Mouse (Mus musculus) forebrain, embryonic 11.5 days (tissue): ENCODE results near the gene Pcgf2. TPM values are rescaled to one million over a fixed set of nuclear protein-coding genes. Genes with fewer than 3 reads are reported as not detected.
A peak's percentile ranks its signal among the peaks of the same experiment; 100 is the strongest.

Experiments
- ATAC-seq: fragments of 200-750 bp; cut with Nextera tagmentation; replicated peaks from 2 replicates; pipeline ENCODE4 v1.8.0; 2017; ENCODE audit warnings: moderate TSS enrichment; ENCODE audit not compliant: low FRiP score
- DNase-seq: peaks from one replicate; pipeline ENCODE4 v3.0.0-alpha.2; 2017; ENCODE audit warnings: low spot score
- H3K27ac ChIP-seq: fragments of 300-500 bp; sonication (generic); 2 replicates; pipeline ENCODE4 v1.5.1; 2014; ENCODE audit warnings: low read depth, low read length
- H3K27me3 ChIP-seq: fragments of 300-500 bp; sonication (generic); 2 replicates; pipeline ENCODE4 v1.6.1; 2014; ENCODE audit warnings: mild to moderate bottlenecking, low read length, mixed read lengths; ENCODE audit not compliant: control insufficient read depth, insufficient read depth
- H3K36me3 ChIP-seq: fragments of 300-500 bp; sonication (generic); 2 replicates; pipeline ENCODE4 v1.6.1; 2014; ENCODE audit warnings: mild to moderate bottlenecking, low read length, moderate library complexity, mixed read lengths; ENCODE audit not compliant: control insufficient read depth, insufficient read depth
- H3K4me1 ChIP-seq: fragments of 300-500 bp; sonication (generic); replicated peaks from 2 replicates; pipeline ENCODE4 v1.6.1; 2014; ENCODE audit warnings: low read length, mixed read lengths; ENCODE audit not compliant: control insufficient read depth, insufficient read depth
- H3K4me2 ChIP-seq: fragments of 300-500 bp; sonication (generic); 2 replicates; pipeline ENCODE4 v1.6.1; 2014; ENCODE audit warnings: low read depth, mild to moderate bottlenecking, low read length, moderate library complexity, mixed read lengths; ENCODE audit not compliant: severe bottlenecking
- H3K4me3 ChIP-seq: fragments of 300-500 bp; sonication (generic); 2 replicates; pipeline ENCODE4 v1.5.1; 2014; ENCODE audit warnings: low read depth, low read length
- H3K9ac ChIP-seq: fragments of 300-500 bp; sonication (generic); 2 replicates; pipeline ENCODE4 v1.6.1; 2014; ENCODE audit warnings: low read length
- H3K9me3 ChIP-seq: fragments of 300-500 bp; sonication (generic); 2 replicates; pipeline ENCODE4 v1.6.1; 2016; ENCODE audit warnings: low read length, mixed read lengths; ENCODE audit not compliant: control insufficient read depth
- WGBS: fragments of 180-500 bp; shearing (Covaris S2); extraction: QIAGEN DNeasy Blood & Tissue Kit; methylation state at CpG from one replicate; pipeline ENCODE4 v1.1.7; 2014; 5-methylcytosine and 5-hydroxymethylcytosine counted together
- polyA plus RNA-seq: library from polyadenylated mRNA; unstranded; fragments of >200 nt; fragmentation: Nextera tagmentation; extraction: Ambion mirVana; gene quantifications from 2 replicates; pipeline ENCODE4 v1.2.1, GENCODE M21; 2014

Gene Pcgf2
- polyA plus RNA-seq, 1 experiment from 2014 or later, result 25.9 TPM

DNA sequence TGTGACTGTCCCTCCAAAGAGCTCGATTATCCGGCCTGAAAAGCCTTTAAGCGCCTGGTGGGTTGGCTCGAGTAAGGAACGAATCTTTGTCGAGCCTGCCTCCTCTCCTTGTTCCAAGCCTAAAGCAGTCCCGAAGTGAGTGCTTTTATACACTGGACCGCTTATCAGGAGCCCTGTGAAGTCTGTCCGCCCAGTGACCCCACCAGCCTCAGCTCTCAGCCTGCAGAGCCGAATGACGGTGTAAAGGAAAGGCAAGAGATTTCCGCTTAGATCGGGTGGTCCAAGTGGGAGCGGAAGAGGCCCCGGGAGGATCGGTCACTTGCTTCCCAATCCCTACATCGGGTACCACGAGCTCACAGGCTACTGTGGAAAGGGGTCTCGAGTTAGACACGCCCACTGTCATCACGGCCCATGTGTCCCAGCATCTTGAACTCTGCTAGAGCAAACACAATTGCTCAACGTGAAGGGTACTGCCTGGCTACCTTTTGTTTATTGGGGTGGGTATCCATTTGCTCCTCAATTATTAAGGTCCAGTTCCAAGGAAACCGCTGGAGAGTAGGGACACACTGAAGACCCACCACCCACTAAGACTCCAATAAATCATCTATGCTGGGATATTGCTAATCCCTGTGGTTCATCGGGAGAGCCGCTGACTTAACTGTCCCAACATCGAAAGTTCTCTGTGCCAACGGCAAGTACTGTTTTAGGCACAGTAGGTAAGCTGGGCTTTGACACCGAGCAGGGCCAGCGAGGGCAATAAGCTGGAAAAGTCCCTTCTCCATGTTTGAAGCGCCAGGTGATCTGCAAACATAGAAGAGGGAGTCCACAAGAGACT is 666 bp upstream of the Pcgf2 start:
- DNase-seq (no peak), ATAC-seq (no peak)
- WGBS, result 17% methylated on average over 30 of the region's 30 CpGs
- H3K4me3 ChIP-seq, result peak overlapping the region; percentile 76
- H3K9ac ChIP-seq, result peak overlapping the region; percentile 86
- no peaks in the 10 kb centered on the region for H3K9me3 ChIP-seq
- H3K27ac ChIP-seq, result peak overlapping the region; percentile 98
- no peaks in the 10 kb centered on the region for H3K36me3 ChIP-seq
- H3K27me3 ChIP-seq, result no peaks in the 10 kb centered on the region
- peak overlapping the region; percentile 86 for H3K4me2 ChIP-seq
- peaks cover 32% of the 10 kb centered on the region for H3K4me1 ChIP-seq

DNA sequence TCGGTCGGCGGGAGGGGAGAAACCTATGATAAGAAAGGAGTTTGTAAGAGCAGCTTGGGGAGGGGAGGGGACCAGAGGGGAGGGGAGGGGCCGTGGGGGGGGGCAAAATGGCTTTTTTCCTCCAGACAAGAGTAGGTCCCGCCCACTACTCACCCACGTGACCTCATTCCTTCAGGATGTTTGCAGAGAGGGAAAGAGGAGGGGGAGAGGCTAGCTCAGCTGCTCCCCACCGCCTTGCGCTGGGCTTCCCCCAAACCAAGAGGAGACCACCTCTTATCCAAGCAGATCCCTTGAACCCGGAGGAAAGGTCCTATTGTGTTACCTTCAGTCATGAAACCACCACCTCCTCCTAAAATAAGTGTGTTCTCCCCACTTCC is 683 bp downstream of the Pcgf2 start:
- Histone ChIP-seq H3K36me3 (no peaks in the 10 kb centered on the region), H3K27ac (peak overlapping the region; percentile 98), H3K4me2 (peak overlapping the region; percentile 86), H3K9ac (peak overlapping the region; percentile 92), H3K4me3 (peak overlapping the region; percentile 76), H3K4me1 (peaks cover 45% of the 10 kb centered on the region), H3K27me3 (no peaks in the 10 kb centered on the region), H3K9me3 (no peaks in the 10 kb centered on the region)
- peak; percentile 61 for ATAC-seq
- peak; percentile 96 for DNase-seq
- 0% methylated on average over 6 of the region's 9 CpGs for WGBS

DNA sequence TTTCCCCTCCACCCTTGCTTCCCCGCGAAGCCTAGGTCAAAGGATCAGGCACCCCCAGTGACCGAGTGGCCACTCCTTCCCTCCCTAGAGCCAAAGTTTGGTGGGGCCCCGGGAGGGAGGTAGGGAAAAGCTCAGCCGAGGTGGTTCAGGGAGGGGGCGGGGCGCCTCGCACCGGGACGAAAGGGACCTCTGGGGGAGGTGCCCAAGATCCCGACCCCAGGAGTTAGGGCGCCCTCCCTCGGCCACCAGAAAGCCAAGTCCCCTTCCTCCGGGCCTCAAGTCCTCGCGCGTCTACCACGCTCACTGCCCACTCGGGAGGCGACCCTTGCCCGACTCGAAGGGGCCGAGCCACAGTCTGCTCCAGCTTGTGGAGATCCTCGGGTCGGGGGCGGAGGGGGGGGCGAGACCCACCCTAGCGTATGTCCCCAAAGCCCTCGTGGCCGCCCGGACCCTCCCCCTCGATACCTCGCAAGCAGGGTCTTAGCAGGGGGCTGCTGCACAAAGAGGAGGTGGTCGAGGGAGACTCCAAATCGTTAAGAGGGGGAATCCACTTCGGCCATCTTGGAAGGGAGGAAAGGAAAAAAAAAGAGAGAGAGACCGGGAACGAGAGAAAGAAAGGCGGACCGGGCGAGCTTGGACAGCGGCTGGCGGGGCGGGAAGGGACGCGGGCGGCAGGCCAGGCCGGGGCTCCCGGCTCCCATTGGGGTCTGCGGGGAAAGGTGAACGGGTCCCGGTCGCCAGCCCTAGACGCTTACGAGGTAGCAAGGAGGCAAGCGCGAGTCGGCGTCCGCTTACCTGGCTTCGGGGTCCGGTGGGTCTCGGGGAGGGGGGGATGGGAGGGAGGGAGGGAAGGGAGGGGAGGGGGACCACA is 1.3 kb downstream of the Pcgf2 start:
- Histone ChIP-seq H3K9ac (peak overlapping the region; percentile 92), H3K9me3 (no peaks in the 10 kb centered on the region), H3K4me2 (peak overlapping the region; percentile 86), H3K4me3 (peak overlapping the region; percentile 76), H3K36me3 (no peaks in the 10 kb centered on the region), H3K27ac (peak overlapping the region; percentile 98), H3K27me3 (no peaks in the 10 kb centered on the region), H3K4me1 (peaks cover 39% of the 10 kb centered on the region)
- DNase-seq (peak; percentile 90), ATAC-seq (peak; percentile 8)
- under 1% methylated on average over 61 of the region's 63 CpGs for WGBS

DNA sequence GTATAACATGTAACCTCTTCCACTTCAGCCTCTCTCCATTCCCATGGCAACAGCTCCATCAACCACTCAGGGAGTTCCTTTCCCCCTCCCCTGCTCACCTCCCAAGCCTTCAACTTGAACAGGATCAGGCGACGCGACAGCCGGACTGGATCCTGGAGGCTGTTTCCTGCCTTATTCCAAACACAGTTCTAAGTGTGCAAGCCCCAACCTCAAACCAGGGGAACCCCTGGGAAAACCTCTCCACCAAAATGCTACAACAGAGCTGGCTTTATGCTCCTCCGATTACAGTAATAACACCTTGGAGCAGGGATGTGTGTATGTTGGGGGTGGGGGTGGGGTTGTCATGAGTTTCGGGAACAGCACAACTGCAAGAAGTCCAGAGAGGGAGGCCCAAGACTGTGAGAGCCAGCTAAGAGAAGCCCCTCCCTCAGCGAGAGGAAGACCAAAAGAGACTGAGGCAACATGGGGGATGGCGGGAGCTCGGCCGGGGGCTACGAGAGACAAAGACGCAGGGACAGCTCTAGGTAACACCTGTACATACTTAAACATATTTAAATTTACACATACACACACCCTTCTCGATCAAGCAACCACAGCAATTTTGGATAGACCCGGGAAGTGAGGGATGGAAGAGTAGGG is 2.3 kb downstream of the Pcgf2 start:
- no peaks in the 10 kb centered on the region for H3K27me3 ChIP-seq
- 2% methylated on average over 14 of the region's 14 CpGs for WGBS
- H3K36me3 ChIP-seq, result no peaks in the 10 kb centered on the region
- no peak for ATAC-seq
- DNase-seq, result no peak
- H3K27ac ChIP-seq, result peak overlapping the region; percentile 98
- peak overlapping the region; percentile 76 for H3K4me3 ChIP-seq
- H3K9ac ChIP-seq, result peak overlapping the region; percentile 92
- H3K4me1 ChIP-seq, result peaks cover 38% of the 10 kb centered on the region
- no peaks in the 10 kb centered on the region for H3K9me3 ChIP-seq
- H3K4me2 ChIP-seq, result peak overlapping the region; percentile 86

DNA sequence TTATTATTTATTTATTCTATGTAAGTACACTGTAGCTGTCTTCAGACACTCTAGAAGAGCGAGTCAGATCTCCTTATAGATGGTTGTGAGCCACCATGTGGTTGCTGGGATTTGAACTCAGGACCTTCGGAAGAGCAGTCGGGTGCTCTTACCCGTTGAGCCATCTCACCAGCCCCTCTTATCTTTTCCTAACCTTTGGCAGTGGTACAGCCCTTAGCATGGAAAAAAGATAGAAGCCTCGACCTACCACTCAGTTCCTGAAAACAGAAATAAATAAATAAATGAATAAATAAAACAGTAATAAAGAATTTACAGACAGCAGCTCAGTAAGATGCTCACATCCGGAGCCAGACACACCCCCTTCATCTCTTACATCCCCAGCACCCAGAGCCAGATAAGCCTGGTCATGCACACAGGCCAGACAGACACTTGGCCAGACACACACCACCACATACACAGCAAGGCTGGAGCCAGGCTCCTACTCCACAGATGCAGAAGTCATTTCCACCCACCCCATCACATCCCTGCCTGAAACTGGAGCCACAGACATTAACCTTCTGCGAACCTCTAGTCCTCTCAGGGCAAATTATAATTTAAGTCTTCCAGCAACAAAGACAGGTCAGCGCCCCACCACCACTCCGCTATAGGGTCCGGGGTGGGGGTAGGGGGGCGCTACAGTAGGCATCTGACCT is 3.0 kb downstream of the Pcgf2 start:
- H3K27me3 ChIP-seq, result no peaks in the 10 kb centered on the region
- peak overlapping the region; percentile 76 for H3K4me3 ChIP-seq
- H3K4me1 ChIP-seq, result peaks cover 38% of the 10 kb centered on the region
- ATAC-seq (no peak), DNase-seq (no peak)
- peak overlapping the region; percentile 4 for H3K27ac ChIP-seq
- WGBS, result 58% methylated on average over 11 of the region's 11 CpGs
- H3K9me3 ChIP-seq, result no peaks in the 10 kb centered on the region
- peak overlapping the region; percentile 86 for H3K4me2 ChIP-seq
- H3K36me3 ChIP-seq, result no peaks in the 10 kb centered on the region
- peak overlapping the region; percentile 92 for H3K9ac ChIP-seq

DNA sequence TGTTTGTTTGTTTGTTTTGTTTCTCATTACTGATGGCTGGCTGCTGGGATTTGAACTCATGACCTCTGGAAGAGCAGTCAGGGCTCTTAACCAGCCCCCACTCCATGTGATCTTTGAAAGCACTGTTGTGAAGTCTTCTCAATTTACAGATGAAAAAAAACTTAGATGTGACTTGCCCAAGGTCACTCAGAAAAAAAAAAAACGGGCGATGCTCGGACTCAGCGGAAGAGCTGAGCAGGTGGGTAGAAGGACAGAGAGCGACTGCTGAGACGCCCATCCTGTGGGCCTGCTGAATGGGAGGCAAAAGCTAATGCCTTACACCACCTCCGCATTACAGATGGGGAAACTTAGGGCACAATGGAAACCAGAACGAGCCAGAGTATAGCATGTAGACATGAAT is 3.6 kb downstream of the Pcgf2 start:
- no peaks in the 10 kb centered on the region for H3K9me3 ChIP-seq
- no peak for ATAC-seq
- DNase-seq, result no peak
- peaks cover 37% of the 10 kb centered on the region for H3K4me1 ChIP-seq
- no peak overlapping the region for H3K4me3 ChIP-seq
- H3K27ac ChIP-seq, result no peak overlapping the region
- no peak overlapping the region for H3K9ac ChIP-seq
- H3K27me3 ChIP-seq, result no peaks in the 10 kb centered on the region
- no peaks in the 10 kb centered on the region for H3K36me3 ChIP-seq
- H3K4me2 ChIP-seq, result peak overlapping the region; percentile 34; the same call in 1 of the 2 replicates
- WGBS, result 76% methylated on average over 8 of the region's 8 CpGs

DNA sequence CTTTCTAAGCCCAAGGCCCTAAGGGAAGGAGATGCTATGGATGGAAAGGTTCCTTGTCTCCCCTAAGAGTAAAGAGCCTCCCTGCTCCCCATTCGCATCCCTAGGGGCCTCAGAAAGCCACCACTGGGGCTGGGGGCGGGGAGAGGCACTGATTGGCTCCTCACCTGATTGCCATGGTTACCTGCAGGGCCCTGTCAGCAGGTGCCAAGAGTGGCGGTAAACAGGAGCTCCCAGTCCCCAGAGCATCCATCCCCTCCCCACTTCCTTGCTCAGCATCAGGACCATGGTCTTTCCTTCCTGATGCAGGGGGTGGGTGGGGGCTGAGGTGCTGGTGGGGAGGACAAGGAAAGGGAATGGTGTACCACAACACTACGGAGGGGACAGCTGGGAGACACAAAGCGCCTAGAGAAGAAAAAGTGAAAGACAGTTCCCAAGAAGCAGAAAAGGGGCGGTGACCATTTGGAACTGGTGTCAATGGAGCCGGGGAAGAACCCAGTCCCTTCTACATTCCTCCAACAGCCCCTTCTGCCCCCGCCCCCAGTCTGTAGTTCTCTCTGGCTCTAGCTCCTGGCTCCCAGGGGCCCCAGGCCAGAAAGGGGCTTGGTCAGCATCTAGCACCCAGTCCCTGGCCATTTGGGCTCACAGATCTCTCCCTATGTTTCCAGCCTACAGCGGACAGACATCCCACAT is 4.4 kb downstream of the Pcgf2 start:
- Histone ChIP-seq H3K4me3 (peak overlapping the region; percentile 19), H3K9ac (peak overlapping the region; percentile 33), H3K4me2 (peak overlapping the region; percentile 34), H3K4me1 (peaks cover 29% of the 10 kb centered on the region), H3K27ac (peak overlapping the region; percentile 70), H3K36me3 (no peaks in the 10 kb centered on the region; the same call in 1 of the 2 replicates), H3K27me3 (no peaks in the 10 kb centered on the region), H3K9me3 (no peaks in the 10 kb centered on the region)
- WGBS, result 15% methylated on average over 9 of the region's 9 CpGs
- ATAC-seq (no peak), DNase-seq (no peak)
